ENCODE assay signal across 16 mouse cellular contexts in the genomic region with DNA sequence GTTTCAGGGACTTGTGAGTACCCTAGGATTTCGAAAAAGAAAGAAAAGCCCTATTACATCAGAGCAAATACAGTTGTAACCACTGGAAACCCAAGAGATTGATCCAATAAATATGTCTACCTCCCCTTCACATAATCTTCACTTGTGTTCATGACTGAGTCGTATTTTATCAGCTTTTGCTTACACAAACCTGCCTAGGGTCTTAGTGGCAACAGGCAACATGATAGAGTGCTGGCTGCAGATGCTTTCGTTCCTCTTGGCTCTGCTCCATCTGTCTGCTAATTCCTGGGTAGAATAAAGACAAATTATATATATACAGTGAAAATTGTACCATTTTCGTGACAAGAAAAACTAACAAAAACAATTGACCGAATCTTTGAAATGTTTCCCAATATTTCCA.
"Had no signal": no experiment of that assay in that cellular context is flagged by ENCODE, and none has a peak within 500 bp of the region (broad histone marks: within the 10 kb centered on the region; RNA-seq: fewer than 3 reads in every experiment).

No protein-coding gene starts in this region.

- H3K36me3 ChIP-seq: neural tube, embryonic 13.5 days; neural tube, embryonic 15.5 days; stomach, embryonic 15.5 days had no signal

- H3K4me2 ChIP-seq: neural tube, embryonic 13.5 days; neural tube, embryonic 15.5 days; stomach, embryonic 15.5 days had no signal

- H3K4me3 ChIP-seq: neural tube, embryonic 13.5 days; neural tube, embryonic 15.5 days; stomach, embryonic 15.5 days had no signal

- H3K4me1 ChIP-seq: neural tube, embryonic 13.5 days; neural tube, embryonic 15.5 days; stomach, embryonic 15.5 days had no signal

- H3K27me3 ChIP-seq: neural tube, embryonic 13.5 days; neural tube, embryonic 15.5 days; stomach, embryonic 15.5 days had no signal

- H3K9ac ChIP-seq: neural tube, embryonic 13.5 days; neural tube, embryonic 15.5 days; stomach, embryonic 15.5 days had no signal

- H3K9me3 ChIP-seq: neural tube, embryonic 15.5 days; stomach, embryonic 15.5 days had no signal

- DNase-seq: retina, postnatal 1 day; right cerebral cortex, adult 18-20 months; right cerebral cortex, postnatal 14 days; right cerebral cortex, postnatal 25 days; right cerebral cortex, postnatal 4 days; spleen, adult 18-20 months; thymus, adult 18-20 months; thymus, adult 2 months; thymus, postnatal 14 days; thymus, postnatal 25 days; thymus, postnatal 36 days; thymus, postnatal 4 days had no signal

- H3K27ac ChIP-seq: neural tube, embryonic 13.5 days; neural tube, embryonic 15.5 days; stomach, embryonic 15.5 days; stomach, postnatal 0 days had no signal
